Mouse (Mus musculus) heart, adult 2 months (tissue): ENCODE results near the gene Dcp1a. TPM values are rescaled to one million over a fixed set of nuclear protein-coding genes. Genes with fewer than 3 reads are reported as not detected.

Experiments used
- DNase-seq, 2 experiments: peaks; one replicate each; pipeline ENCODE4 v3.0.0; 2021
- H3K27ac ChIP-seq: fragments of 200-600 bp; 2 replicates; pipeline ENCODE4 v1.8.1; 2022
- H3K27me3 ChIP-seq: fragments of 200-500 bp; 2 replicates; pipeline ENCODE4 v1.6.1; 2012; ENCODE audit warnings: mild to moderate bottlenecking, low read length, inconsistent platforms, mixed read lengths; ENCODE audit not compliant: control insufficient read depth, insufficient read depth
- H3K36me3 ChIP-seq: fragments of 200-500 bp; 2 replicates; pipeline ENCODE4 v1.6.1; 2012; ENCODE audit warnings: low read length, inconsistent platforms; ENCODE audit not compliant: control insufficient read depth, insufficient read depth
- H3K4me1 ChIP-seq: fragments of 200-500 bp; 2 replicates; pipeline ENCODE4 v1.6.1; 2011; ENCODE audit warnings: low read length; ENCODE audit not compliant: control insufficient read depth, insufficient read depth
- H3K4me3 ChIP-seq: fragments of 200-600 bp; 2 replicates; pipeline ENCODE4 v1.8.1; 2022
- H3K79me2 ChIP-seq: fragments of 200-500 bp; replicated peaks from 2 replicates; pipeline ENCODE4 v1.6.1; 2012; ENCODE audit warnings: mild to moderate bottlenecking, inconsistent platforms, low read length, moderate library complexity, mixed read lengths; ENCODE audit not compliant: control insufficient read depth, insufficient read depth
- H3K9ac ChIP-seq: fragments of 200-500 bp; 2 replicates; pipeline ENCODE4 v1.6.1; 2012; ENCODE audit warnings: low read depth, mild to moderate bottlenecking, control low read depth, inconsistent platforms, low read length, mixed read lengths
- CTCF ChIP-seq: fragments of 200-600 bp; IDR thresholded peaks from 2 replicates; pipeline ENCODE4 v1.8.1; 2022; ENCODE audit warnings: antibody characterized with exemption, mild to moderate bottlenecking, moderate library complexity
- EP300 ChIP-seq: fragments of 200-500 bp; IDR thresholded peaks from 2 replicates; pipeline ENCODE4 v1.6.1; 2011; ENCODE audit warnings: low read depth, low read length, control low read depth; ENCODE audit not compliant: insufficient read depth
- POLR2A ChIP-seq: fragments of 200-500 bp; IDR thresholded peaks from 2 replicates; pipeline ENCODE4 v1.6.1; 2011; ENCODE audit warnings: mild to moderate bottlenecking, low read depth, low read length, control low read depth; ENCODE audit not compliant: insufficient read depth
- WGBS: fragments of 180-500 bp; shearing (Covaris S2); methylation state at CpG from one replicate; pipeline ENCODE4 v1.1.7; 2018; 5-methylcytosine and 5-hydroxymethylcytosine counted together
- intact Hi-C: fragments of 180-260 bp; cut with DNase I; formaldehyde crosslinking; loops from one replicate; pipeline ENCODE4 v1.15.1; 2025
- long read RNA-seq: library from polyadenylated mRNA; stranded (forward); transcript quantifications from one replicate; pipeline ENCODE4 v2.0.0, GENCODE M21; 2021
- polyA plus RNA-seq: library from polyadenylated mRNA; depleted of rRNA; stranded (reverse); fragments of >200 nt; gene quantifications from 2 replicates; pipeline ENCODE4 v1.2.3, GENCODE M21; 2012; rRNA removed
- total RNA-seq, 2 experiments: library from RNA; stranded (reverse); gene quantifications; 2 replicates each; pipeline ENCODE4 v1.2.3; 2021

Dcp1a gene
- 10 to 100 TPM in 1 of 2 experiments, 1 to 10 TPM in 1; 9.8 to 10.8 TPM for total RNA-seq
- polyA plus RNA-seq, result 15.4 and 16.0 TPM in 2 replicates
- long read RNA-seq, full-length matches to known transcripts, result 6 of 11 reads
- long read RNA-seq, partial matches to known transcripts, result 0 of 11 reads
- long read RNA-seq, other reads (novel, unspliced or antisense), result 5 of 11 reads

DNA sequence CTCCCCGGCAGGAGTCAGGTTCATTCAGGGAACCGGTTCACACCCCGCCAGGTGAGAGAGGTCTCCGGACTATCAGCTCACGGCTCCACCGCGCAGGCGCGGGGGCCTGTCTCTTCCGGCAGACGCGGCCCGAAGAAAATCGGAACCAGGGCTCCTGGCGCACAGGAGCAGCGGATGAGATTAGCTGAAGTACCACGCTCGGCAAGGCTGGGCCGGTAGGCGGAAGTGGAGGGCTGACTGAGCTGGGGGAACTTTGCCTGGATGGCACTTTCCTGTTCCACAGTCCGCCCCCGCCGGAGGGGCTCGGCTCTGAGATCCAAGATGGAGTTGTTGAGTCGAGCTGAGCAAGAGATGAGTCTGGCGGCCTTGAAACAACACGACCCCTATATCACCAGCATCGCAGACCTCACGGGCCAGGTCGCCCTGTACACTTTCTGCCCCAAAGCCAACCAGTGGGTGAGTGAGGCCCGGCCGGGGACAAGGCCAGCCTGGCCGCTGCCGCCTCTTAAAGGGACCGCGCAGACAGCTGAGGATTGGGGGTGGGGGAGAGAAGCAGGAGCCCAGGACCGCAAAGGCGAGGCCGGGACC is at the start of gene Dcp1a:
Gene Dcp1a (plus strand): TSS at position 175 of the 588 bp plus-strand sequence.
- Histone ChIP-seq H3K4me3 (peak within 1 kb of the TSS; percentile 79), H3K79me2 (no peaks in the 10 kb centered on the region), H3K27ac (peak within 1 kb of the TSS; percentile 91), H3K36me3 (peaks cover 3% of the 10 kb centered on the region; the same call in 1 of the 2 replicates), H3K9ac (peak within 1 kb of the TSS; percentile 75), H3K4me1 (no peaks in the 10 kb centered on the region; the same call in 1 of the 2 replicates), H3K27me3 (no peaks in the 10 kb centered on the region)
- WGBS, result under 1% methylated on average over 39 of the region's 39 CpGs
- intact Hi-C loops, result loop anchor here (5.0 to 10.0 kb wide), 2 partner anchors 68 to 495 kb away; partner anchors contain the start of gene Tkt
- TF ChIP-seq POLR2A (peak; percentile 88), EP300 (peak; percentile 90), CTCF (peak; percentile 40)
- peak; percentile 96 for DNase-seq

DNA sequence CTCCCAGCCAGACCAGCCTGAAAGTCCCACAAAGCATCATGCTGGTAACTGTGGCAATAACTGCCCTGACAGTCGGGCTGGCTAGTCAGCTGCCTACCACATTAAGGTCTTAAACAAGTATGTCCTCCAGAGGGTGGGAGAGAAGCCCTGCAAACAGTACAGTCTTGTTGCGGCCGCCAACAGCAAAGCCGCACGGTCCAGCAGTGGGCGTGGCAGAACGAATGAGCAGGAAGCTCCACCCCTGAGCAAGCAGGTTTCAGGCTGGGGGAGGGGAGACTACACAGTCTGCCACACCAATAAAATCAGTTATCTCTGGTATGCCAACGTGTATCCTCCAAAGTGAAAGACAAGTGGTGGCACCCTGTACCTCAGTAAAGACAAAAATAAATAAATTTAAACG is 49.7 kb upstream of the Dcp1a start:
- Histone ChIP-seq H3K4me1 (no peaks in the 10 kb centered on the region), H3K4me3 (no peak overlapping the region), H3K79me2 (no peaks in the 10 kb centered on the region), H3K36me3 (no peaks in the 10 kb centered on the region), H3K27ac (no peak overlapping the region), H3K9ac (no peak overlapping the region), H3K27me3 (no peaks in the 10 kb centered on the region)
- TF ChIP-seq POLR2A (no peak), EP300 (no peak), CTCF (no peak)
- intact Hi-C loops, result no loop called here
- peak in 1 of 2 experiments; percentile 24 for DNase-seq
- 43% methylated on average over 9 of the region's 9 CpGs for WGBS

DNA sequence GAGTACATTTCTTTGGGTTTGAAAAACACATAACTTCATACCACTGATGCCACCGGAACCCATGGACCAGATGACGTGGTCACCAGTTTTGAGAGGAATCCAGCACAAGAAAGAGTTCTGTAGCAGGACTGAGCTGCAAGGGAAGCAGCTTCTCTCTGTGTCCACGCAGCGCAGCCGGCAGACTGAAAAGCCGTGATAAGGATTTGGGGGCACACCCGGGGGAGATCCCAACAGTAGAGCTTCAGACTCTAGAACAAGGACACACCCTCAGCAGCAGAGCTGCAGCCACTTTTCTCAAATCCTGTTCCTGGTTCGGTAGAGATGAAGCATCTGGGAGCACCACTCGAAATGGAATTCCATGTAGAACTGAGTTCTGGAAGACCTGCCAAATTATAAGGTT is 49.3 kb upstream of the Dcp1a start:
- no peak for DNase-seq
- TF ChIP-seq POLR2A (no peak), CTCF (no peak), EP300 (no peak)
- Histone ChIP-seq H3K27ac (no peak overlapping the region), H3K36me3 (no peaks in the 10 kb centered on the region), H3K4me1 (no peaks in the 10 kb centered on the region), H3K9ac (no peak overlapping the region), H3K4me3 (no peak overlapping the region), H3K79me2 (no peaks in the 10 kb centered on the region), H3K27me3 (no peaks in the 10 kb centered on the region)
- WGBS, result 63% methylated on average over 9 of the region's 9 CpGs
- intact Hi-C loops, result no loop called here

DNA sequence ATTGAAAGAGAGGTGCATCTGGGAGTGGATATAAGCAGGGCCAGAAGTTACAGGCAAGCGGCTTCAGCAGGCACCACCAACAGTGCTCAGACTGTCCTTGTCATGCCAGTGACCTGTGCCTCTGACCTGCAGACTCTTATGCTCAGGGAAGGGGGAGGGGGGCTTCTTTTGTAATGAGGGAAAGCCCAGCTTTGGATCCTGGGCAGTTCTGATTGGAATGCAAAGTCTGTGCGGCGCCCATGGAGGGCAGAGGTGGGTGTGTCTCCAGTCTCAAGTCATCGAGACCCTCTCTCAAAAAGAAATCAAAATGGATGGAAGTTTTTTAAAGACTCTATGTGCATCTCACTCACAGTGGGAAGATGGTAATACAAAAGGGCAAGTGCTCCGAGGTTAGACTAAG is 48.9 kb upstream of the Dcp1a start:
- H3K4me1 ChIP-seq, result no peaks in the 10 kb centered on the region
- TF ChIP-seq CTCF, result no peak
- no peak for TF ChIP-seq POLR2A
- no peak for TF ChIP-seq EP300
- H3K79me2 ChIP-seq, result no peaks in the 10 kb centered on the region
- DNase-seq, result no peak
- H3K36me3 ChIP-seq, result no peaks in the 10 kb centered on the region
- WGBS, result 75% methylated on average over 5 of the region's 5 CpGs
- no peak overlapping the region for H3K4me3 ChIP-seq
- intact Hi-C loops, result no loop called here
- H3K27me3 ChIP-seq, result no peaks in the 10 kb centered on the region
- H3K9ac ChIP-seq, result no peak overlapping the region
- H3K27ac ChIP-seq, result no peak overlapping the region

DNA sequence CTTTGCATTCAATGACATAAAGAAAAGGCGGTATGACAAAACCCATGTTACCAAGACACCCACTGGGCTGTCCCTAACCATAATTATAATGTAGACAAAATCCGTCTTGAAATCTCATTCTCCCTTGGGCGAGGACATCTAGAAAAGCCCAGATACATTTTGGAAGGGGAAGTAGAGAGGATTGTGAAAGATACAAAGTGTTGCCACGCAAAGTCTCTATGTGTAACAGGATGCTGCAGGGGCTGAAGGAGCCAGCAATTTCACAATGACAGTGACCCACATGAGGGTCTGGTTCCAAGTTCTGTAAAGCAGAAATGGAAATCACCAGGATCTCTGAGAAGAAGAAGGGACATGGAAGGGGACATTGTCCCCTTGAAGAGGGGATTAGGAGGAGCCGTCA is 44.0 kb upstream of the Dcp1a start:
- H3K79me2 ChIP-seq, result no peaks in the 10 kb centered on the region
- no peaks in the 10 kb centered on the region for H3K27me3 ChIP-seq
- TF ChIP-seq POLR2A (no peak), EP300 (no peak), CTCF (no peak)
- DNase-seq, result no peak
- H3K4me3 ChIP-seq, result no peak overlapping the region
- H3K36me3 ChIP-seq, result no peaks in the 10 kb centered on the region
- no peak overlapping the region for H3K9ac ChIP-seq
- 86% methylated on average over 5 of the region's 5 CpGs for WGBS
- H3K4me1 ChIP-seq, result no peaks in the 10 kb centered on the region
- no peak overlapping the region for H3K27ac ChIP-seq
- intact Hi-C loops, result no loop called here

DNA sequence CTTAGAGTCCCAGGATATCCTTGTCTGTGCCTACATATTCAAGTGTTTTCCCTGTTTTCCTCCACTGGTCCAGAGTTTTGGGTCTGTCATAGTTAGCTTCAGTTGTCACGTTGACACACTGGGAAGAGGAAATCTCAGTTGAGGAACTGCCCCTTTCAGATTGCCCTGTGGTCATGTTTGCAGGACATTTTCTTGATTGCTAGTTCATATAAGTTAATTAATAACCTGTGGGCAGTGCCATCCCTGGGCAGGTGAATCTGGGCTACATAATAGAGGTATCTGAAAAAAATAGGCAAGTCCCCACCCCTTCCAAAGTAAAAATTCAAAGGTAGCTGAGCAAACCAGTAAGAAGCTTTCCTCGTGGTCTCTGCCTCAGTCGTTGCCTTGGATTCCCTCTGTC is 39.4 kb upstream of the Dcp1a start:
- H3K36me3 ChIP-seq, result no peaks in the 10 kb centered on the region
- WGBS, result 72% methylated on average over 3 of the region's 3 CpGs
- no peak for TF ChIP-seq POLR2A
- TF ChIP-seq EP300, result no peak
- TF ChIP-seq CTCF, result no peak
- H3K79me2 ChIP-seq, result no peaks in the 10 kb centered on the region
- H3K4me3 ChIP-seq, result no peak overlapping the region
- H3K27me3 ChIP-seq, result no peaks in the 10 kb centered on the region
- H3K4me1 ChIP-seq, result no peaks in the 10 kb centered on the region
- intact Hi-C loops, result no loop called here
- no peak overlapping the region for H3K9ac ChIP-seq
- H3K27ac ChIP-seq, result no peak overlapping the region
- DNase-seq, result no peak
